Mouse (Mus musculus) lung, postnatal 0 days (tissue): ENCODE results near the gene Igf2r. TPM values are rescaled to one million over a fixed set of nuclear protein-coding genes. Genes with fewer than 3 reads are reported as not detected.

Source experiments
- ATAC-seq: fragments of 200-750 bp; cut with Nextera tagmentation; 2 replicates; pipeline ENCODE4 v1.8.0; 2017; ENCODE audit warnings: moderate library complexity
- DNase-seq: peaks from one replicate; pipeline ENCODE4 v3.0.0-alpha.2; 2016; ENCODE audit warnings: low spot score
- H3K27ac ChIP-seq: fragments of 300-500 bp; sonication (generic); 2 replicates; pipeline ENCODE4 v1.5.1; 2014; ENCODE audit warnings: antibody characterized with exemption, mild to moderate bottlenecking, low read length, mixed read lengths
- H3K27me3 ChIP-seq: fragments of 300-500 bp; sonication (generic); replicated peaks from 2 replicates; pipeline ENCODE4 v1.6.1; 2014; ENCODE audit warnings: low read length, mixed read lengths; ENCODE audit not compliant: insufficient read depth
- H3K36me3 ChIP-seq: fragments of 300-500 bp; sonication (generic); 2 replicates; pipeline ENCODE4 v1.6.1; 2014; ENCODE audit warnings: low read length, mixed read lengths; ENCODE audit not compliant: insufficient read depth
- H3K4me1 ChIP-seq: fragments of 300-500 bp; sonication (generic); 2 replicates; pipeline ENCODE4 v1.6.1; 2014; ENCODE audit warnings: antibody characterized with exemption, low read depth, low read length, mixed read lengths; ENCODE audit not compliant: insufficient read depth
- H3K4me2 ChIP-seq: fragments of 300-500 bp; sonication (generic); replicated peaks from 2 replicates; pipeline ENCODE4 v1.6.1; 2014; ENCODE audit warnings: low read depth, mild to moderate bottlenecking, low read length, moderate library complexity, mixed read lengths
- H3K4me3 ChIP-seq: fragments of 300-500 bp; sonication (generic); 2 replicates; pipeline ENCODE4 v1.5.1; 2014; ENCODE audit warnings: low read depth, low read length
- H3K9ac ChIP-seq: fragments of 300-500 bp; sonication (generic); replicated peaks from 2 replicates; pipeline ENCODE4 v1.6.1; 2014; ENCODE audit warnings: low read depth, mild to moderate bottlenecking
- H3K9me3 ChIP-seq: fragments of 300-500 bp; sonication (generic); 2 replicates; pipeline ENCODE4 v1.6.1; 2016; ENCODE audit warnings: low read length, mixed read lengths
- CTCF ChIP-seq: IDR thresholded peaks from 2 replicates; pipeline ENCODE4 v1.5.1; 2016; ENCODE audit warnings: antibody characterized with exemption, mild to moderate bottlenecking
- EP300 ChIP-seq: IDR thresholded peaks from 2 replicates; pipeline ENCODE4 v1.6.1; 2016; ENCODE audit warnings: antibody characterized with exemption, mild to moderate bottlenecking, control low read depth
- WGBS: fragments of 180-500 bp; shearing (Covaris S2); extraction: QIAGEN DNeasy Blood & Tissue Kit; methylation state at CpG from one replicate; pipeline ENCODE4 v1.1.7; 2014; 5-methylcytosine and 5-hydroxymethylcytosine counted together
- polyA plus RNA-seq: library from polyadenylated mRNA; unstranded; fragments of >200 nt; fragmentation: Nextera tagmentation; extraction: Ambion mirVana; gene quantifications from 2 replicates; pipeline ENCODE4 v1.2.1, GENCODE M21; 2015

Igf2r gene
- polyA plus RNA-seq, 1 experiment from 2014 or later: 26.7 TPM

GRCm38 (mm10) chr17:12804584-12805445, 35.4 kb upstream of the Igf2r start:
- DNase-seq (no peak), ATAC-seq (no peak)
- H3K4me1 ChIP-seq: no peaks in the 10 kb centered on the region
- no peak overlapping the region for H3K4me3 ChIP-seq
- TF ChIP-seq CTCF: no peak
- TF ChIP-seq EP300: no peak
- H3K4me2 ChIP-seq: no peak overlapping the region
- no peak overlapping the region for H3K27ac ChIP-seq
- no peaks in the 10 kb centered on the region for H3K27me3 ChIP-seq
- no peaks in the 10 kb centered on the region for H3K9me3 ChIP-seq
- H3K9ac ChIP-seq: no peak overlapping the region
- no peaks in the 10 kb centered on the region for H3K36me3 ChIP-seq

- Histone ChIP-seq H3K27me3 (no peaks in the 10 kb centered on the region), H3K27ac (no peak overlapping the region), H3K4me1 (no peaks in the 10 kb centered on the region), H3K36me3 (no peaks in the 10 kb centered on the region), H3K9me3 (no peaks in the 10 kb centered on the region), H3K4me3 (no peak overlapping the region), H3K4me2 (no peak overlapping the region), H3K9ac (no peak overlapping the region)
- TF ChIP-seq EP300 (peak; percentile 87), CTCF (no peak)
- 51% methylated on average over 9 of the region's 9 CpGs for WGBS
- DNase-seq: peak; percentile 82
- peak; percentile 81 for ATAC-seq
Measured at GRCm38 (mm10) chr17:12801861-12802540, 32.5 kb upstream of the Igf2r start.

GRCm38 (mm10) chr17:12799368-12800275, 30.2 kb upstream of the Igf2r start:
- Histone ChIP-seq H3K9ac (no peak overlapping the region), H3K9me3 (no peaks in the 10 kb centered on the region), H3K4me3 (no peak overlapping the region), H3K36me3 (no peaks in the 10 kb centered on the region), H3K4me2 (no peak overlapping the region), H3K27ac (no peak overlapping the region; the same call in 1 of the 2 replicates), H3K27me3 (no peaks in the 10 kb centered on the region), H3K4me1 (no peaks in the 10 kb centered on the region; the same call in 1 of the 2 replicates)
- WGBS: 49% methylated on average over 12 of the region's 12 CpGs
- ATAC-seq (peak; percentile 75), DNase-seq (peak; percentile 75)
- 0 out of 2 replicates have a peak, but pooled peaks have one; percentile 4 for TF ChIP-seq EP300
- TF ChIP-seq CTCF: peak; percentile 58

- Histone ChIP-seq H3K4me2 (no peak overlapping the region), H3K4me1 (peaks cover 9% of the 10 kb centered on the region), H3K36me3 (no peaks in the 10 kb centered on the region), H3K27me3 (no peaks in the 10 kb centered on the region), H3K9me3 (no peaks in the 10 kb centered on the region), H3K4me3 (no peak overlapping the region), H3K27ac (peak overlapping the region; percentile 48), H3K9ac (no peak overlapping the region)
- ATAC-seq (no peak), DNase-seq (no peak)
- TF ChIP-seq CTCF (no peak), EP300 (no peak)
- WGBS: 70% methylated on average over 3 of the region's 3 CpGs
Measured at GRCm38 (mm10) chr17:12798571-12798970, 29.1 kb upstream of the Igf2r start.

- Histone ChIP-seq H3K9ac (no peak overlapping the region), H3K4me2 (no peak overlapping the region), H3K4me1 (peaks cover 12% of the 10 kb centered on the region), H3K36me3 (no peaks in the 10 kb centered on the region), H3K27ac (no peak overlapping the region), H3K4me3 (no peak overlapping the region), H3K9me3 (no peaks in the 10 kb centered on the region), H3K27me3 (no peaks in the 10 kb centered on the region)
- ATAC-seq (no peak), DNase-seq (no peak)
- TF ChIP-seq EP300: no peak
- TF ChIP-seq CTCF: peak; percentile 16; the same call in 1 of the 2 replicates
- WGBS: 58% methylated on average over 3 of the region's 3 CpGs
Measured at GRCm38 (mm10) chr17:12797427-12798029, 28.1 kb upstream of the Igf2r start.
